Mouse (Mus musculus) thymus, postnatal 10 days (tissue): ENCODE results near the gene Phykpl.

ENCODE experiments used
- DNase-seq, 2 experiments: peaks; one replicate each; pipeline ENCODE4 v3.0.0; 2021; ENCODE audit warnings: low spot score in 2 of 2

Gene Phykpl

GRCm38 (mm10) chr11:51644217-51644616 lies 59.7 kb downstream of the Phykpl start:
- DNase-seq: peak; percentile 83 to 88

- no peak for DNase-seq
These were observed 60.7 kb downstream of the Phykpl start for GRCm38 (mm10) chr11:51645293-51645692.

- no peak for DNase-seq
These were observed 61.7 kb downstream of the Phykpl start for GRCm38 (mm10) chr11:51646245-51646644.

GRCm38 (mm10) chr11:51646751-51647667 lies 62.5 kb downstream of the Phykpl start:
- DNase-seq: peak; percentile 37 to 38

- DNase-seq: no peak
These were observed 64.0 kb downstream of the Phykpl start for GRCm38 (mm10) chr11:51648566-51648965.

- no peak for DNase-seq
These were observed 64.7 kb downstream of the Phykpl start for GRCm38 (mm10) chr11:51649111-51649888.

- peak in 1 of 2 experiments; percentile 33 for DNase-seq
These were observed 65.3 kb downstream of the Phykpl start for GRCm38 (mm10) chr11:51649889-51650199.

- DNase-seq: peak; percentile 41 to 48
These were observed 65.7 kb downstream of the Phykpl start for GRCm38 (mm10) chr11:51650261-51650660.

- DNase-seq: peak; percentile 50 to 68
These were observed 66.3 kb downstream of the Phykpl start, which contains the start of the genes N4bp3 and D930048N14Rik for GRCm38 (mm10) chr11:51650691-51651515. Gene N4bp3, minus strand, starts transcription at chr11:51650842. Gene D930048N14Rik, plus strand, starts transcription at chr11:51650954.

- DNase-seq: no peak
These were observed 68.4 kb downstream of the Phykpl start for GRCm38 (mm10) chr11:51652889-51653418.

- no peak for DNase-seq
These were observed 69.2 kb downstream of the Phykpl start for GRCm38 (mm10) chr11:51653736-51654135.
